Mouse (Mus musculus) stomach, postnatal 0 days (tissue): ENCODE results near the gene Dmd. TPM values are rescaled to one million over a fixed set of nuclear protein-coding genes. Genes with fewer than 3 reads are reported as not detected.

ENCODE experiments used
- ATAC-seq: fragments of 200-750 bp; cut with Nextera tagmentation; 2 replicates; pipeline ENCODE4 v1.8.0; 2017; ENCODE audit not compliant: low FRiP score, low TSS enrichment
- DNase-seq: peaks from one replicate; pipeline ENCODE4 v3.0.0-alpha.2; 2016; ENCODE audit warnings: low spot score
- H3K27ac ChIP-seq: fragments of 300-500 bp; sonication (generic); replicated peaks from 2 replicates; pipeline ENCODE4 v1.5.1; 2014; ENCODE audit warnings: mild to moderate bottlenecking, control low read depth
- H3K27me3 ChIP-seq: fragments of 300-500 bp; sonication (generic); 2 replicates; pipeline ENCODE4 v1.6.1; 2014; ENCODE audit warnings: low read length; ENCODE audit not compliant: control insufficient read depth, insufficient read depth
- H3K36me3 ChIP-seq: fragments of 300-500 bp; sonication (generic); 2 replicates; pipeline ENCODE4 v1.6.1; 2014; ENCODE audit warnings: low read length, mixed read lengths; ENCODE audit not compliant: control insufficient read depth, insufficient read depth
- H3K4me1 ChIP-seq: fragments of 300-500 bp; sonication (generic); replicated peaks from 2 replicates; pipeline ENCODE4 v1.6.1; 2014; ENCODE audit warnings: antibody characterized with exemption; ENCODE audit not compliant: control insufficient read depth, insufficient read depth
- H3K4me2 ChIP-seq: fragments of 300-500 bp; sonication (generic); replicated peaks from 2 replicates; pipeline ENCODE4 v1.6.1; 2014; ENCODE audit warnings: low read depth, mild to moderate bottlenecking, control low read depth, moderate library complexity
- H3K4me3 ChIP-seq: fragments of 300-500 bp; sonication (generic); 2 replicates; pipeline ENCODE4 v1.5.1; 2014; ENCODE audit warnings: low read depth, low read length, control low read depth
- H3K9ac ChIP-seq: fragments of 300-500 bp; sonication (generic); 2 replicates; pipeline ENCODE4 v1.6.1; 2014; ENCODE audit warnings: mild to moderate bottlenecking, low read length, control low read depth, mixed read lengths
- H3K9me3 ChIP-seq: fragments of 300-500 bp; sonication (generic); 2 replicates; pipeline ENCODE4 v1.6.1; 2016; ENCODE audit warnings: low read length; ENCODE audit not compliant: control insufficient read depth
- CTCF ChIP-seq: IDR thresholded peaks from 2 replicates; pipeline ENCODE4 v1.5.1; 2016; ENCODE audit warnings: antibody characterized with exemption, low read depth, mild to moderate bottlenecking, moderate library complexity
- EP300 ChIP-seq: optimal IDR thresholded peaks from 2 replicates; pipeline ENCODE3; 2016; ENCODE audit warnings: antibody characterized with exemption
- WGBS: fragments of 180-500 bp; shearing (Covaris S2); extraction: QIAGEN DNeasy Blood & Tissue Kit; methylation state at CpG from one replicate; pipeline ENCODE4 v1.1.7; 2014; 5-methylcytosine and 5-hydroxymethylcytosine counted together
- polyA plus RNA-seq: library from polyadenylated mRNA; unstranded; fragments of >200 nt; fragmentation: Nextera tagmentation; extraction: Ambion mirVana; gene quantifications from 2 replicates; pipeline ENCODE4 v1.2.1, GENCODE M21; 2015

Gene Dmd
- polyA plus RNA-seq, 1 experiment from 2014 or later, result 15.5 TPM

DNA sequence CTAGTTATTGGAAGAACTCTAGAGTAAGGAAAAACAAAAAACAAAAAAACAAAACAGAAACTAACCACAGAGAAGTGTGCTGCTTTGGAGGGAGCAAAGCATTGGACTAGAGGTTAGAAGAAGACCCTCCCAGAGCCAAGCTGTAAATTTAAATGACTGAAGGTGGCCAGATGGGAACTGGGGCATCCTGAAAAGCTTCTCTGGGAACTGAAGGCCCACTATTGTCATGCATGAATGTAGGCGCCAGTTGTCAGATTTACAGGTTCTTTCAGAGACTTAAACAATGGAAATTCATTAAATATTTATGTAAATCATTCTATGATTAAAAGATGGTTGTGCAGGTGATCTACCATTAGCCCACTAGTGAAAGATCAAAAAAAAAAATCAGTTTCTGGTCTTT is 2128.9 kb downstream of the Dmd start:
- no peak overlapping the region for H3K27ac ChIP-seq
- no peak overlapping the region for H3K4me2 ChIP-seq
- no peak for TF ChIP-seq EP300
- TF ChIP-seq CTCF, result no peak
- no peak overlapping the region for H3K9ac ChIP-seq
- no peak overlapping the region for H3K4me3 ChIP-seq
- no peaks in the 10 kb centered on the region for H3K9me3 ChIP-seq
- no peaks in the 10 kb centered on the region for H3K36me3 ChIP-seq
- 83% methylated on average over 1 of the region's 1 CpGs for WGBS
- DNase-seq (no peak), ATAC-seq (no peak)
- H3K4me1 ChIP-seq, result no peaks in the 10 kb centered on the region
- H3K27me3 ChIP-seq, result no peaks in the 10 kb centered on the region

DNA sequence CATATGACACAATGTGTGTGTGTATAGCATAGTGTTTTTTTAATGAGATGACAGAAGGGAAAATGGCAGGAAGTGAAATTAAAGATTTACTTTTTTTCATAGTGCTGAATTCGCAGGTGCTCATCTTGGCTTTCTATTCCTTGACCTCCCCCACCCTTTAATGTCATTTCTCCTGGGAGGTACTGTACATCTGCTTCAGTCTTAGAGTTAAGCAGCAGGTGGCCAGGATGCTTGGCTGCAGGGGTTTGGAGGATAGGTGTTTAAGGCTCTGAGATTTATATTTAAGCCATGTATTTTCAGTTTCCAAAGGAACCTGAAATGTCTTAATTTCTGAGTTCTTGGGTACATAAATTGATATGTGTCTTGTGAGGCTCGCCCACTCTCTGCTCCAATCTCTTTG is 2130.5 kb downstream of the Dmd start:
- no peak overlapping the region for H3K4me3 ChIP-seq
- no peak overlapping the region for H3K27ac ChIP-seq
- H3K27me3 ChIP-seq, result no peaks in the 10 kb centered on the region
- no peaks in the 10 kb centered on the region for H3K9me3 ChIP-seq
- WGBS, result 66% methylated on average over 2 of the region's 2 CpGs
- no peaks in the 10 kb centered on the region for H3K4me1 ChIP-seq
- no peak for ATAC-seq
- H3K4me2 ChIP-seq, result no peak overlapping the region
- DNase-seq, result no peak
- TF ChIP-seq EP300, result no peak
- TF ChIP-seq CTCF, result no peak
- H3K36me3 ChIP-seq, result no peaks in the 10 kb centered on the region
- H3K9ac ChIP-seq, result no peak overlapping the region

DNA sequence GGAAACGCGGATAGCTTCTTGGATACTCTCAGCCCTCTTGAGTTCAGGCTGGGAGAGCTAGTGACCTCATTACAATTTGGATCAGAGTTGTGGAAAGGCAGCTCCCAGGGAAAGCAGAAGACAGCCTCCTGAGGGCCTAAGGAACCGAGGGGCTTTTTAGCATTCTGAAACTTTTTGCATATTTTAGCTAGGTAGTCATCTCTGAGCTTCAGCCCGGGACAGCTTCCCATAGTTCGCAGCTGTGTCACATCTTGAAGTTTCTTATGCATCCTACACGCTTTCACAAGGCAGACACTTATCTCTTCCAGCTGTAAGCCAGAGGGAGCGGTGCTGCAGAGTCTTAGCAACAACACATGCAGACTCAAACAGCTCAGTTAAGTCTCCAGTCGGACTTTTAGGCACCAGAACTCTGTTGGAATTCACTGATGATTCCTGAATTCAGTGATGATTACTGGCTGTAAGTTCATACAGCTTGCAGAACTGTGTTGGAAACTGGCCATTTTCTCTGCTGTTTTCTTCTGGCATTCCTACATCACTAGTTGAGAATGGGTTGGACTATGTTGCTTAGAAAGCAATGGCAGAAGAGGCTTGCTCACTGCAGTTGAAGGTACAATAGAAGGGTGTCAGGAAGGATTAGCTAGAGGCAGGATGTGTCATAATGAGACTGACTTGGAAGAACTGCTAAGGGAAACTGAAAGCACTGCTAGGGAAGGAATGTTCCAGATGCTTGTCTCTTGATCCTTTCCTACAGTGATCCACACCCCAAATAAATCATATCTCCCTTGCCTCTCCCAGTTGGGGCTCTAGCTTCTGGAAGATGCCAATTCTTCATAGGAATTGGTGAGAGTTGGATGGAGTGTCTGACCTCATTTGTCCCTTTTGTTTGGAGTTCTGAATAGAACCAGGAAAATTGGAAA is 2135.8 kb downstream of the Dmd start:
- no peaks in the 10 kb centered on the region for H3K36me3 ChIP-seq
- no peak overlapping the region for H3K4me3 ChIP-seq
- no peaks in the 10 kb centered on the region for H3K4me1 ChIP-seq
- ATAC-seq, result peak; percentile 45; the same call in 1 of the 2 replicates
- DNase-seq, result no peak
- no peak for TF ChIP-seq EP300
- TF ChIP-seq CTCF, result no peak
- no peak overlapping the region for H3K9ac ChIP-seq
- no peaks in the 10 kb centered on the region for H3K9me3 ChIP-seq
- H3K27ac ChIP-seq, result 0 out of 2 replicates have a peak overlapping the region, but pooled peaks have one; percentile 24
- H3K27me3 ChIP-seq, result no peaks in the 10 kb centered on the region
- 42% methylated on average over 8 of the region's 8 CpGs for WGBS
- no peak overlapping the region for H3K4me2 ChIP-seq

DNA sequence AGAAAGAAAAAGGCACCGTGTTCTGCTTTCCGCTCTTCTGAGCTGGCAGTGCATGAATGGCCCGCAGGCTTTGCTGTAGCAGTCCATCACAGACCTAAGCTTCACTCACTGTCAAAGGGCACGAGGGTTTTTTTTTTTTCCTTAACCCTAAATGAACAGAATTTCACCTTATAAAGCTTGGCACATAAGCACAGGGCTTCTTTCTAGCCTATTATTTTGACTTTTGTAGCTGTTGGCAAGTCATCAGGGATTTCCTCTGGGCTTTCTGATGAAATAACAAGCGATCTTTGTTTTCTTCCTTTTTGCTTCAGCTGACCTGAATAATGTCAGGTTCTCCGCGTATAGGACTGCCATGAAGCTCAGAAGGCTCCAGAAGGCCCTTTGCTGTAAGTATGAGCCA is 2140.8 kb downstream of the Dmd start:
- no peak for ATAC-seq
- Histone ChIP-seq H3K4me1 (no peaks in the 10 kb centered on the region), H3K27me3 (no peaks in the 10 kb centered on the region), H3K27ac (no peak overlapping the region), H3K4me2 (no peak overlapping the region), H3K36me3 (no peaks in the 10 kb centered on the region), H3K9me3 (no peaks in the 10 kb centered on the region), H3K9ac (no peak overlapping the region), H3K4me3 (no peak overlapping the region)
- TF ChIP-seq EP300 (no peak), CTCF (no peak)
- no peak for DNase-seq
- 66% methylated on average over 7 of the region's 7 CpGs for WGBS

DNA sequence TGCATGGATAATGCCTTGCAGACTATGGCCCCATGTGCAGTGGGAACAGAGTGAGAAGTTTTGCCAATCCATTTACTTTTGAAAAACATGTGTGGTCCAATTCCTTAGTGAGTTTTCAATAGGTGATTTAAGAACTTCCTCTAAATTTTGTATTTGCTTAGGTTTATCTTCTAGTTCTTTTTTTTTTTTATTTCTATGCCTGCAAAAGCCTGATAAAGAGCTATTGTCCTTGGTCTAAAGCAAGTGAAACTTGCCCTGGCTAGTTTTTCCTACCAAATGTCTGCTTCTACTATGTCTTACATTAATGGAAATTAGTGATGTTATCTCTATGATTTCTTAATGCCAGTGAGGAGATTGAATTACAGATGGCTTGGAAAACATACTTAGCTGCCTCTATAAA is 2144.7 kb downstream of the Dmd start:
- no peak overlapping the region for H3K4me3 ChIP-seq
- ATAC-seq (no peak), DNase-seq (no peak)
- TF ChIP-seq CTCF (no peak), EP300 (no peak)
- no peaks in the 10 kb centered on the region for H3K27me3 ChIP-seq
- no peak overlapping the region for H3K27ac ChIP-seq
- no peaks in the 10 kb centered on the region for H3K9me3 ChIP-seq
- no peak overlapping the region for H3K9ac ChIP-seq
- no peak overlapping the region for H3K4me2 ChIP-seq
- H3K4me1 ChIP-seq, result no peaks in the 10 kb centered on the region
- no peaks in the 10 kb centered on the region for H3K36me3 ChIP-seq

DNA sequence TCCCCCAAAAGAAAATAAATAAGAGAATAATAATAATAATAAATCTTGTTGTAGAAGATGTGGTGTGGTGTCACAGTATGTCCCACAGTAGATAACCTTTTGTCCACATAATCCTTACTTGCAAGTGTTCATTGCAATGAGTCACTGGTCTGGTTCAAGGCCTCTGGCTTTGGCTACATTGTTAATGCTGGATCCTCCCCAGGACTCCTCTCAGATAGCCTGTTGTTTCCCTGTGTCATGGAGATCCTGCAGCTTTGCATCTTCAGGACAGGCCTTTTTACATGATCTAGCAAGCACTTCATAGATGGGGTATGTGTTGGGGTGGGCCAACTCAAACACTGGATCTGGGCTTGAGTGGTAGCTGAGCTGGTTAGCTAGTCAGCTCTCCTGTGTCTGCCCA is 2150.0 kb downstream of the Dmd start:
- no peak overlapping the region for H3K27ac ChIP-seq
- no peak overlapping the region for H3K4me2 ChIP-seq
- no peak for DNase-seq
- no peak for TF ChIP-seq EP300
- TF ChIP-seq CTCF, result no peak
- H3K27me3 ChIP-seq, result no peaks in the 10 kb centered on the region
- H3K4me3 ChIP-seq, result no peak overlapping the region
- H3K9ac ChIP-seq, result no peak overlapping the region
- H3K36me3 ChIP-seq, result no peaks in the 10 kb centered on the region
- no peaks in the 10 kb centered on the region for H3K4me1 ChIP-seq
- no peak for ATAC-seq
- H3K9me3 ChIP-seq, result no peaks in the 10 kb centered on the region
